Mouse (Mus musculus): ENCODE data around the gene Eif4a3. TPM values are rescaled to one million over a fixed set of nuclear protein-coding genes. Genes with fewer than 3 reads are reported as not detected.

Eif4a3 gene
- polyA plus RNA-seq, 1 experiment from 2014 or later: 213 TPM

Other genes with a start within 250 kb of the Eif4a3 start
- 9.3 and 11.6 TPM in 2 replicates for gene Cbx4, start 213.9 kb downstream of the Eif4a3 start, polyA plus RNA-seq (2015; fragmentation: Nextera tagmentation; extraction: Ambion mirVana)
- 16.1 and 19.7 TPM in 2 replicates for gene Tbc1d16, start 71.6 kb downstream of the Eif4a3 start, polyA plus RNA-seq (2015; fragmentation: Nextera tagmentation; extraction: Ambion mirVana)
- gene Ccdc40, start 71.5 kb downstream of the Eif4a3 start, polyA plus RNA-seq (2015; fragmentation: Nextera tagmentation; extraction: Ambion mirVana): 1.3 and 2.5 TPM in 2 replicates
- gene Gaa, start 32.2 kb downstream of the Eif4a3 start, polyA plus RNA-seq (2015; fragmentation: Nextera tagmentation; extraction: Ambion mirVana): 74.7 and 97.9 TPM in 2 replicates
- gene Card14, start 7.7 kb upstream of the Eif4a3 start, polyA plus RNA-seq (2015; fragmentation: Nextera tagmentation; extraction: Ambion mirVana): 0.28 and 0.38 TPM in 2 replicates
- 5.4 and 7.1 TPM in 2 replicates for gene Sgsh, start 55.4 kb upstream of the Eif4a3 start, polyA plus RNA-seq (2015; fragmentation: Nextera tagmentation; extraction: Ambion mirVana)
- gene Slc26a11, start 55.5 kb upstream of the Eif4a3 start, polyA plus RNA-seq (2015; fragmentation: Nextera tagmentation; extraction: Ambion mirVana): 9.0 and 10.4 TPM in 2 replicates
- gene Rnf213, start 93.0 kb upstream of the Eif4a3 start, polyA plus RNA-seq (2015; fragmentation: Nextera tagmentation; extraction: Ambion mirVana): 4.6 and 6.4 TPM in 2 replicates
- gene Endov, start 191.3 kb upstream of the Eif4a3 start, polyA plus RNA-seq (2015; fragmentation: Nextera tagmentation; extraction: Ambion mirVana): 9.6 and 12.4 TPM in 2 replicates
- 0.79 and 1.1 TPM in 2 replicates for gene Nptx1, start 247.7 kb upstream of the Eif4a3 start, polyA plus RNA-seq (2015; fragmentation: Nextera tagmentation; extraction: Ambion mirVana)

Measured in heart, embryonic 15.5 days (tissue).